Mouse (Mus musculus) limb, embryonic 15.5 days (tissue): Measurements from ENCODE around the gene AC153137.1. TPM values are rescaled to one million over a fixed set of nuclear protein-coding genes. Genes with fewer than 3 reads are reported as not detected.

ENCODE experiments used
- ATAC-seq: fragments of 200-750 bp; cut with Nextera tagmentation; 2 replicates; pipeline ENCODE4 v1.8.0; 2017; ENCODE audit warnings: low read depth, moderate TSS enrichment; ENCODE audit not compliant: insufficient number of reproducible peaks, low FRiP score, low TSS enrichment
- H3K27ac ChIP-seq: fragments of 300-500 bp; sonication (generic); 2 replicates; pipeline ENCODE4 v1.5.1; 2015; ENCODE audit warnings: moderate library complexity, mild to moderate bottlenecking, inconsistent platforms
- H3K27me3 ChIP-seq: fragments of 300-500 bp; sonication (generic); 2 replicates; pipeline ENCODE4 v1.6.1; 2015; ENCODE audit warnings: inconsistent platforms
- H3K36me3 ChIP-seq: fragments of 300-500 bp; sonication (generic); 2 replicates; pipeline ENCODE4 v1.6.1; 2015; ENCODE audit warnings: inconsistent platforms
- H3K4me1 ChIP-seq: fragments of 300-500 bp; sonication (generic); 2 replicates; pipeline ENCODE4 v1.6.1; 2015; ENCODE audit warnings: inconsistent platforms
- H3K4me2 ChIP-seq: fragments of 300-500 bp; sonication (generic); 2 replicates; pipeline ENCODE4 v1.6.1; 2015; ENCODE audit warnings: mild to moderate bottlenecking, inconsistent platforms
- H3K4me3 ChIP-seq: fragments of 300-500 bp; sonication (generic); 2 replicates; pipeline ENCODE4 v1.5.1; 2015; ENCODE audit warnings: mild to moderate bottlenecking, inconsistent platforms
- H3K9ac ChIP-seq: fragments of 300-500 bp; sonication (generic); 2 replicates; pipeline ENCODE4 v1.6.1; 2015; ENCODE audit warnings: inconsistent platforms
- H3K9me3 ChIP-seq: fragments of 300-500 bp; sonication (generic); 2 replicates; pipeline ENCODE4 v1.6.1; 2016; ENCODE audit warnings: inconsistent platforms
- WGBS: fragments of 180-500 bp; shearing (Covaris S2); methylation state at CpG from one replicate; pipeline ENCODE4 v1.1.7; 2015; 5-methylcytosine and 5-hydroxymethylcytosine counted together
- polyA plus RNA-seq: library from polyadenylated mRNA; unstranded; fragments of >200 nt; fragmentation: Nextera tagmentation; extraction: Ambion mirVana; gene quantifications from 2 replicates; pipeline ENCODE4 v1.2.1, GENCODE M21; 2015

Gene AC153137.1
- polyA plus RNA-seq, 1 experiment from 2014 or later = not detected

- 75% methylated on average over 6 of the region's 6 CpGs for WGBS
- ATAC-seq = no peak
- Histone ChIP-seq H3K27ac (no peak overlapping the region), H3K27me3 (no peaks in the 10 kb centered on the region), H3K9me3 (no peaks in the 10 kb centered on the region), H3K36me3 (peaks cover 29% of the 10 kb centered on the region), H3K4me3 (no peak overlapping the region), H3K9ac (no peak overlapping the region), H3K4me2 (no peak overlapping the region), H3K4me1 (0 out of 2 replicates have a peak, but pooled peaks cover 2% of the 10 kb centered on the region)
Observed at GRCm38 (mm10) chr1:30945136-30945535, 32.6 kb downstream of the AC153137.1 start.

GRCm38 (mm10) chr1:30940571-30940970, 37.2 kb downstream of the AC153137.1 start:
- no peaks in the 10 kb centered on the region for H3K27me3 ChIP-seq
- H3K9me3 ChIP-seq = no peaks in the 10 kb centered on the region
- H3K27ac ChIP-seq = no peak overlapping the region
- no peak overlapping the region for H3K4me3 ChIP-seq
- H3K4me2 ChIP-seq = no peak overlapping the region
- ATAC-seq = no peak
- H3K36me3 ChIP-seq = peaks cover 29% of the 10 kb centered on the region
- H3K9ac ChIP-seq = no peak overlapping the region
- no peaks in the 10 kb centered on the region for H3K4me1 ChIP-seq
- 65% methylated on average over 3 of the region's 3 CpGs for WGBS

DNA sequence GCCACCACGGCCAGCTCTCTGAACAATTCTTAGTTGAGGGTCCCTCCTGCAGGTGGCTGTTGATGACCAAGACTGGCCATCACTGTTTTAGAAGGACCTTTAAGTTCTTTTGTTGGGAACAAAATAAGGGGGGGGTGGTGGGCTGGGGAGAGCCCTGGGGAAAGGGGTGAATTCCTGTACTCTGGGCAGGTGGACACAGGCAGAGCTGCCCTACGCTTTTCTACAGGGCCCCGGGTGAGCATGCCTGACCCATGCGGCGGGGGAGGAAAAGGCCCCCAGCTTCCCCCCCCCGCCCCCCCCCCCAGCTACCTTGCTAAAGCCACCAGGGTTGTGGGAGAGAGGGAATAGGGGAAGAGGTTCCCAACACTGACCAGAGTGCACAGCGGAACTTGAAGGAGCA, 39.4 kb downstream of the AC153137.1 start:
- Histone ChIP-seq H3K4me2 (no peak overlapping the region), H3K27me3 (no peaks in the 10 kb centered on the region)
- WGBS = 88% methylated on average over 4 of the region's 7 CpGs

DNA sequence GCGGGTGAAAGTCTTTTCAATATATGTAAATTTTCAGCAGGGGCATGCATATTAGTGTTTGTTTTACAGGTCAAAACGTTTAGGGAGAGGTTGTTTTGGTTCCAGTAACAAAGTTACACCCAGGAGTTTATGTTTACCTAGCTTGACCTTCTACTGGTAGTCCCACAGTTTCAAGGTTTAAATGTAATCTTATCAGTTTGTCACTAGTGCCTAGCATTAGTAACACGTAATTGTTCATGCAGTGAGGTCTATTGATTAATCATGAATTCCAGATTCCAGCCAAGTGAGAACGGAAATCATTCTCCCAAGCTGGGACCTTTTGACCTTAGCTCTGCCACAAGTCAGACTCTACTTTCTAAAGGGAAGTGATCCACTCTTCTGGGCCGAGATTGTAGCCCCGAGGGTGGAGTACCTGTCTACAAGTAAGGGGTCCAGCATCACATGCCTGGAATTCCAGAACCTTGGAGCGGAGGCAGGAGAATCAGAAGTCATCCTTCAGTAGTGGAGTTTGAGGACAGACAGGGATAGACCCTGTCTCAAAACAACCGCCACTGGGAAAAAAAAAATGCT, 40.3 kb downstream of the AC153137.1 start:
- Histone ChIP-seq H3K4me1 (no peaks in the 10 kb centered on the region), H3K36me3 (peaks cover 6% of the 10 kb centered on the region), H3K9me3 (no peaks in the 10 kb centered on the region), H3K4me2 (no peak overlapping the region), H3K9ac (no peak overlapping the region), H3K4me3 (no peak overlapping the region), H3K27ac (no peak overlapping the region), H3K27me3 (no peaks in the 10 kb centered on the region)
- ATAC-seq = no peak
- WGBS = 47% methylated on average over 8 of the region's 8 CpGs

More for the DNA sequence above, 39.4 kb downstream of the AC153137.1 start:
- Histone ChIP-seq H3K27ac (no peak overlapping the region), H3K36me3 (peaks cover 9% of the 10 kb centered on the region), H3K9me3 (no peaks in the 10 kb centered on the region), H3K4me1 (no peaks in the 10 kb centered on the region), H3K4me3 (no peak overlapping the region), H3K9ac (no peak overlapping the region)
- no peak for ATAC-seq

GRCm38 (mm10) chr1:30936488-30936887, 41.3 kb downstream of the AC153137.1 start:
- H3K4me2 ChIP-seq = no peak overlapping the region
- WGBS = 87% methylated on average over 2 of the region's 2 CpGs

GRCm38 (mm10) chr1:30930823-30931222, 46.9 kb downstream of the AC153137.1 start:
- Histone ChIP-seq H3K4me2 (no peak overlapping the region), H3K27ac (no peak overlapping the region), H3K4me3 (no peak overlapping the region), H3K9me3 (no peaks in the 10 kb centered on the region), H3K27me3 (no peaks in the 10 kb centered on the region), H3K9ac (no peak overlapping the region), H3K36me3 (no peaks in the 10 kb centered on the region), H3K4me1 (no peaks in the 10 kb centered on the region)
- 64% methylated on average over 2 of the region's 2 CpGs for WGBS
- ATAC-seq = no peak

More at GRCm38 (mm10) chr1:30936488-30936887, 41.3 kb downstream of the AC153137.1 start:
- ATAC-seq = no peak
- no peaks in the 10 kb centered on the region for H3K9me3 ChIP-seq
- H3K4me1 ChIP-seq = no peaks in the 10 kb centered on the region
- H3K36me3 ChIP-seq = peaks cover 6% of the 10 kb centered on the region
- no peak overlapping the region for H3K9ac ChIP-seq
- H3K4me3 ChIP-seq = no peak overlapping the region
- no peaks in the 10 kb centered on the region for H3K27me3 ChIP-seq
- H3K27ac ChIP-seq = no peak overlapping the region

GRCm38 (mm10) chr1:30930194-30930593, 47.6 kb downstream of the AC153137.1 start:
- Histone ChIP-seq H3K9me3 (no peaks in the 10 kb centered on the region), H3K4me1 (no peaks in the 10 kb centered on the region), H3K36me3 (no peaks in the 10 kb centered on the region), H3K4me3 (no peak overlapping the region), H3K27ac (no peak overlapping the region), H3K4me2 (no peak overlapping the region), H3K27me3 (no peaks in the 10 kb centered on the region), H3K9ac (no peak overlapping the region)
- 76% methylated on average over 2 of the region's 2 CpGs for WGBS
- no peak for ATAC-seq

Other genes starting within 250 kb of the AC153137.1 start
- gene Phf3, start 104.0 kb downstream of the AC153137.1 start, polyA plus RNA-seq = 28.6 and 33.8 TPM in 2 replicates
- gene Lgsn, start 198.4 kb upstream of the AC153137.1 start, polyA plus RNA-seq = not detected in 2 replicates
- gene 4931428L18Rik, start 244.7 kb upstream of the AC153137.1 start, polyA plus RNA-seq = not detected in 2 replicates
- not detected in 2 replicates for gene Pih1d3, start 244.9 kb upstream of the AC153137.1 start, polyA plus RNA-seq